Mouse (Mus musculus) limb, embryonic 13.5 days (tissue): ENCODE data around the gene Scnm1. TPM values are rescaled to one million over a fixed set of nuclear protein-coding genes. Genes with fewer than 3 reads are reported as not detected.

Source experiments
- ATAC-seq: fragments of 200-750 bp; cut with Nextera tagmentation; 2 replicates; pipeline ENCODE4 v1.8.0; 2017; ENCODE audit warnings: low read depth, moderate number of reproducible peaks, moderate TSS enrichment; ENCODE audit not compliant: low FRiP score
- H3K27ac ChIP-seq: fragments of 300-500 bp; sonication (generic); 2 replicates; pipeline ENCODE4 v1.5.1; 2015; ENCODE audit warnings: inconsistent platforms, mild to moderate bottlenecking, moderate library complexity
- H3K27me3 ChIP-seq: fragments of 300-500 bp; sonication (generic); 2 replicates; pipeline ENCODE4 v1.6.1; 2015; ENCODE audit warnings: mild to moderate bottlenecking, inconsistent platforms
- H3K36me3 ChIP-seq: fragments of 300-500 bp; sonication (generic); 2 replicates; pipeline ENCODE4 v1.6.1; 2015; ENCODE audit warnings: inconsistent platforms, mild to moderate bottlenecking, moderate library complexity
- H3K4me1 ChIP-seq: fragments of 300-500 bp; sonication (generic); 2 replicates; pipeline ENCODE4 v1.6.1; 2015; ENCODE audit warnings: inconsistent platforms
- H3K4me2 ChIP-seq: fragments of 300-500 bp; sonication (generic); replicated peaks from 2 replicates; pipeline ENCODE4 v1.6.1; 2015; ENCODE audit warnings: inconsistent platforms, mild to moderate bottlenecking, moderate library complexity
- H3K4me3 ChIP-seq: fragments of 300-500 bp; sonication (generic); 2 replicates; pipeline ENCODE4 v1.5.1; 2015; ENCODE audit warnings: moderate library complexity, mild to moderate bottlenecking, inconsistent platforms
- H3K9ac ChIP-seq: fragments of 300-500 bp; sonication (generic); 2 replicates; pipeline ENCODE4 v1.6.1; 2015; ENCODE audit warnings: mild to moderate bottlenecking, inconsistent platforms
- H3K9me3 ChIP-seq: fragments of 300-500 bp; sonication (generic); 2 replicates; pipeline ENCODE4 v1.6.1; 2016; ENCODE audit warnings: inconsistent platforms
- WGBS: fragments of 180-500 bp; shearing (Covaris S2); methylation state at CpG from one replicate; pipeline ENCODE4 v1.1.7; 2015; 5-methylcytosine and 5-hydroxymethylcytosine counted together
- polyA plus RNA-seq: library from polyadenylated mRNA; unstranded; fragments of >200 nt; fragmentation: Nextera tagmentation; extraction: Ambion mirVana; gene quantifications from 2 replicates; pipeline ENCODE4 v1.2.1, GENCODE M21; 2015

The Scnm1 gene
- polyA plus RNA-seq, 1 experiment from 2014 or later, result 82.4 TPM

DNA sequence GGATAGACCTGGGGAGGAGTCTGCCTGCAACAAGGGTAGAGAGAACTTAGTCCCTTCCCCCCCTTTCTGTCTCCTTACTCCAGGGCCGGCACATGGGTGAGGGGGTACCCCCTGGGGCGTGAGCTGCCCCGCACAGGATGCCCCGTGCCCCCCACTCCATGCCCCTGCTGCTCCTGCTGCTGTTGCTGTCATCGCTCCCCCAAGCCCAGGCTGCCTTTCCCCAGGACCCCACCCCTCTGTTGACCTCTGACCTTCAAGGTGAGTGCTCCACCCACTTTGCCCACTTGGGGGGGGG lies 30.4 kb upstream of the Scnm1 start:
- peaks cover 55% of the 10 kb centered on the region for H3K36me3 ChIP-seq
- no peak overlapping the region for H3K4me3 ChIP-seq
- no peak for ATAC-seq
- H3K27ac ChIP-seq, result no peak overlapping the region
- H3K9me3 ChIP-seq, result no peaks in the 10 kb centered on the region
- H3K4me1 ChIP-seq, result peaks cover 34% of the 10 kb centered on the region
- H3K27me3 ChIP-seq, result peaks cover 3% of the 10 kb centered on the region
- 71% methylated on average over 5 of the region's 5 CpGs for WGBS
- 0 out of 2 replicates have a peak overlapping the region, but pooled peaks have one; percentile 31 for H3K9ac ChIP-seq
- peak overlapping the region; percentile 86; the same call in 1 of the 2 replicates for H3K4me2 ChIP-seq

DNA sequence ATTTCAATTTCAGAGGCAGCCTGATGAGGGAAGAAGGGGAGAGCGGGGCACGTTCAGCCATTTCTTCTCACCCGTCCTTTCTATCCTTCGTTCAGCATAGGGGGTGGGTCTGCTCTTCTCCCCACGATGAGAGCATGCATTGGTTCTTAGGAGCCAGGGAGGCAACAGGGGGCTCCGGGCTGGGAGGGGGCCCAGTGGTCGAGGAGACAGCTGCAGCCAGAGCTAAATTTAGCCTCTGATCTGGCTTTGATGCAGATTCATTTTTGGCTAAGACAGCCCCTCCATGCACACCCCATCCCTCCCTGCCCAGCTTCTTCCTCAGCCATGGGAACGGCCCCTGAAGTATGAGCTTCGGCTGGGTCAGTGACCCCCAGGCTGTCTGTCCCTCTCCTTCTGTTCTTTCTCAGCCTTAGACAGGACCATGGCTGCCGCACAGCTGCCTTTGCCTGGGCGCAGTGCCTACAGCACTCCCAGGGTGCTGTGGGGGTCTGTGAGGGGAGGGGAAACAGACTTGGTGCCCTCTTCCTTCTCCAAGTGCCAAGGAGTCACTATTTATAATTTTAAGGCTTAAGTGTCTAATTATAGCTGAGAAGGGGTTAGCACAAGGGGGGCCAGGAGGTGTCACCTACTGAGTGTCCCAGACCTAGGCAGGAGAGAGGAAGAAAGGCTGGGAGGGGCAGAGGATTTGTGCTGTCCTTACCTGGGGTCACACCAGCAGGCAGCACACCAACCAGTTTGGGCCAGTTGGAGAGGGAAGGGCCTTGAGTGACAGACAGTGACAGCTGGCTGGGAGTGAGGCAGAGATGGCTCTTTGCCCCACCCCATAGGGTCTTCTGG lies 29.8 kb upstream of the Scnm1 start:
- peak overlapping the region; percentile 92; the same call in 1 of the 2 replicates for H3K4me3 ChIP-seq
- H3K27ac ChIP-seq, result peak overlapping the region; percentile 39; the same call in 1 of the 2 replicates
- H3K36me3 ChIP-seq, result peaks cover 50% of the 10 kb centered on the region
- ATAC-seq, result peak; percentile 17; the same call in 1 of the 2 replicates
- H3K4me1 ChIP-seq, result peaks cover 34% of the 10 kb centered on the region
- H3K4me2 ChIP-seq, result peak overlapping the region; percentile 86
- H3K9me3 ChIP-seq, result no peaks in the 10 kb centered on the region
- WGBS, result 55% methylated on average over 11 of the region's 11 CpGs
- H3K9ac ChIP-seq, result peak overlapping the region; percentile 31; the same call in 1 of the 2 replicates
- H3K27me3 ChIP-seq, result no peaks in the 10 kb centered on the region

DNA sequence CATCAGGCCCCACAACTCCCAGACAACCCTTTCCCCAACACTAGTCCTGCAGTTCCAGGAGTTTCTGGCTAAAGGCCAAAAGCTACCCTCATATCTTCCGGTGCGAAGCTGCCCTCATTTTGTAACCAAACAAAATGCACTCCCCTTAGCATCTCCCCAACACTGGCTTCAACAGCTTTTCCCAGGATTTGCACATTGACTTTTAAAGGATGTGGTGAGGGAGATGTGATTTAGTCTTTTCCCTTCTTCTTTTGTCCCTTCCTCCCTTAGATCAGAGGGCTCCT lies 28.5 kb upstream of the Scnm1 start:
- Histone ChIP-seq H3K27me3 (no peaks in the 10 kb centered on the region), H3K36me3 (peaks cover 36% of the 10 kb centered on the region), H3K9ac (peak overlapping the region; percentile 87; the same call in 1 of the 2 replicates), H3K4me2 (peak overlapping the region; percentile 86), H3K27ac (no peak overlapping the region), H3K4me1 (peaks cover 34% of the 10 kb centered on the region), H3K9me3 (no peaks in the 10 kb centered on the region), H3K4me3 (peak overlapping the region; percentile 92)
- ATAC-seq, result no peak
- 21% methylated on average over 2 of the region's 2 CpGs for WGBS

DNA sequence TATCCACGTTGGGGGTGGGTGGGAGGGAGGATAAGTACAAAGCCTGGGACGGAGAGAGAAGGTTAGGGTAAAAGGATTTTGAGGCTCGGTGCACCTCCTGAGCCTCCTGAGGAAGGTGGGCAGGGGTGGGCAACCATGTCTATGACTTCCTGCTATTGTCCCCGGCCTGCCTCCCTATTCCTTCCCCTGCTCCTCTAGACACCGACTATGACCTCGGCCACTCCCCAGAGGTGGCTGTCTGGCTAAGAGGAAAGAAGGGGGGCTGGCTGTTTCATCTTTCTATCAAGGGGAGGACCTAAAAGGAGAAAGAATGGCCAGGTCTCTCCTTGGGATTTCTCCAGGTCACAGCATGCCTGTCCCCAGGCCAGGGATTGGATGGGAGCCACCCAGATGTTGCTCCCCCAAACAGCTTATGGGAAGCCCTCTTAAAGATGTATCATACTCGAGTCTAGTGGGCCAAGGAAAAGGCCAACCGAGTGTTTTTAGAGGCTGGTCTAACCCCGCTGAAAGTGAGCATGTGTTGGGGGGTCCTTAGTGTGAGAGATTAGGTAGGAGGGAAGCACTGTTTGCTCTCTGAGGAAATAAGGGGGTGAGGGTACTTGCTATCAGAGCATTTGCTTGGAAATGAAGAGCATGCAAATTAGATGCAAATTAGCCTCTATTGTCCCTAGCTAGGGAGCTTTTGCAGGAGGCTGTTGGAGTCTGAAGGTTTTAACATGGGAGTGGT lies 28.0 kb upstream of the Scnm1 start:
- peak overlapping the region; percentile 92 for H3K4me3 ChIP-seq
- H3K27me3 ChIP-seq, result no peaks in the 10 kb centered on the region
- peaks cover 31% of the 10 kb centered on the region for H3K36me3 ChIP-seq
- peak overlapping the region; percentile 87 for H3K9ac ChIP-seq
- peak overlapping the region; percentile 86 for H3K4me2 ChIP-seq
- ATAC-seq, result peak; percentile 6; the same call in 1 of the 2 replicates
- WGBS, result 2% methylated on average over 8 of the region's 9 CpGs
- H3K4me1 ChIP-seq, result peaks cover 34% of the 10 kb centered on the region
- H3K27ac ChIP-seq, result peak overlapping the region; percentile 44; the same call in 1 of the 2 replicates
- no peaks in the 10 kb centered on the region for H3K9me3 ChIP-seq

DNA sequence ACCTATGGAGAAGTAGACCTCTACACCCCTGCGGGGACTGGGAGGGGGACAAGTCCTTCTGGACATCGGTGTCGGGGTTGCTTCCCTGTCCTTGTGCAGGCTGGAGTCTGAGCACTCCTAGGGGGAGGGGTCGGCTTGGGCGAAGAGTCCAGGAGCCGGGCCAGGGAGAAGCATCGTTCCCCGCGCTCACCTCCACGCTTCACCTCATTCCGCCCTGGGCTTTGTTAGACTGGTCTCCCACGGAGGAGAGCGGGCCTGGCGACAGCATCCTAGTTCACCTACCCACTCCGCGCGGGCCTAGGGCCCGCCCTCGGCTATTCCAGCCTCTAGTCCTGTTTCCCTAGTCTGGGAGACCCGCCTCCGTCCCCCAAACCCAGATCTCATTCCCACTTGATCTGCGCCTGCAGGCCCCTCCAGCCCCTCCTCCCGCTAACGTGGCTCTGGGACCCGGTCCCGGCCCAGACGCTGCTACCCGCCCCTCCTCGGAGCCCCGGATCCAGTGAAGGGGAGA lies 27.3 kb upstream of the Scnm1 start:
- peak overlapping the region; percentile 87 for H3K9ac ChIP-seq
- peaks cover 34% of the 10 kb centered on the region for H3K4me1 ChIP-seq
- peak overlapping the region; percentile 92 for H3K4me3 ChIP-seq
- H3K9me3 ChIP-seq, result no peaks in the 10 kb centered on the region
- peak overlapping the region; percentile 86 for H3K4me2 ChIP-seq
- peak overlapping the region; percentile 44; the same call in 1 of the 2 replicates for H3K27ac ChIP-seq
- under 1% methylated on average over 29 of the region's 30 CpGs for WGBS
- peaks cover 24% of the 10 kb centered on the region for H3K36me3 ChIP-seq
- peak; percentile 24 for ATAC-seq
- no peaks in the 10 kb centered on the region for H3K27me3 ChIP-seq

DNA sequence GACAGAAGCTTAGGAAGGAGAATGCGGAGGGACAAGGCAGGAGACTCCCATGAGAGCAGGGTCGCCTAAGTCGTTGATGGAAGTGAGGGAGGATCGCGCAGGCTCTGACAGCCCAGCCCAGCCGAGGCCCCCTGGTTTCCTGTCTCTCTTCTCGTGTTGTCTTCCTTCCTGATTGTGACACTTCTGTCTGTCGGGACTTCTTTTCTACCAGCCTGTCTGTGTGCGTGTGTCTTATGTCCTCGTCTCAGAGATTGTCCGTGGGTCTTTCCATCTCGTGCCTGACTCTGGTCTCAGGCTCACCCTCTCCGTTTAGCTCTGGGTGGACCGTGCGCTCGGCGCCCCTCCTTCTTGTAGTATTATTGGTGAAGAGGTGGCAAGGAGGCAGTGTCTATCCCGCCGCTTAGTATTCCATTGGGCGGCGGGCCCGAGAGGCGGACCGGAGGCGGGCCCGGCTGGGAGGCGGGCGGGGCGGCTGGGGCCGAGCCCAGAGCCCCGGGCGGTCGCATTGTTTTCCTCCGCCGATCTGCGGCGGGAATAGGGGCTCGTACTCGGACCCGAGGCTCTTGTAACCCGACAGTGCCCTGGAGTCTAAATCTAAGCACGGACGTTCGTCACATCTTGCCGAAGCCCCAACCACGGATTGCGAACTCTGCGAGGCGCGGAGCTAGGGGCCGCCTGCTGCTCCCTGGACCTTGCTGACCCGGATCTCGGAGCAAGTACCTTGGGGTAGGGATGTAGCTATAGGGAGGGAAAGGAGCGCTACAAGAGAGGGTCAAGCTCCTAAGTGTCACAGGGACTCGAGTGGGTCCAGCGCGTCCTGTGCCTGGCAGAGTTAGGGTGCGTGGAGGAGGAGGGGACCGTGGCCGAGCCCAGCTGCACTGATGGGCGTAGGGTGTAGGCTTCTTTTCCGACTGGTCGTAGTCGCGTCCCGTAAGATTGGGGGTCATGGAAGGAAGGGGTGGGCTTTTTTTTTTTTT lies 26.5 kb upstream of the Scnm1 start, which contains the start of gene Sema6c:
Sema6c (plus strand) TSS at position 471 of the 977 bp plus-strand sequence.
- Histone ChIP-seq H3K4me2 (peak within 1 kb of the TSS; percentile 86), H3K4me1 (peaks cover 34% of the 10 kb centered on the region), H3K36me3 (peaks cover 18% of the 10 kb centered on the region), H3K27me3 (no peaks in the 10 kb centered on the region), H3K9me3 (no peaks in the 10 kb centered on the region), H3K4me3 (peak within 1 kb of the TSS; percentile 92), H3K27ac (peak within 1 kb of the TSS; percentile 58; the same call in 1 of the 2 replicates), H3K9ac (peak within 1 kb of the TSS; percentile 87)
- ATAC-seq, result peak; percentile 94
- under 1% methylated on average over 66 of the region's 66 CpGs for WGBS

DNA sequence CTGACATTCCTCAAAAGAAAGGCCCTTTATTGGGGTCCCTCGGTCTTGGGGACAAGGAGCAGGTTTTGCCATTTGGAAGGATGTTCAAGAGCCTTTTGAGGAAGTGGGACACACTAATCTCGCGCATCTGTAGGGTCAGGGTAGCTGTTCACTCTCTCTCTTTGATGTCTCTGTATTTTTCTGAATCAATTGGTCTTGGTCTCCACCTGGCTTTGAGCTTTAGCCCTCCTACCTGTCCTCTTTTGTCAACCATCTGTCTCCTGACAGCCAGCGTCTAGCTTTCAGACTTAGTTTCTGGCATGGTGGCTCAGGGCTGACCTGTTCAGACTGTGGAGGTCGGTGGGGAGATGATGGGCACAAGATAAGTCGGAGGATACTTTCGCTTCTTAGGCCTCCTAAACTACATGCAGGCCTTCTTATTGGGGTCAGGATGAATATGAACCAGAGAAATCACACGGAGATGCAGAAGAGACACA lies 25.7 kb upstream of the Scnm1 start:
- 18% methylated on average over 8 of the region's 8 CpGs for WGBS
- Histone ChIP-seq H3K9ac (peak overlapping the region; percentile 87), H3K4me1 (peaks cover 34% of the 10 kb centered on the region)

DNA sequence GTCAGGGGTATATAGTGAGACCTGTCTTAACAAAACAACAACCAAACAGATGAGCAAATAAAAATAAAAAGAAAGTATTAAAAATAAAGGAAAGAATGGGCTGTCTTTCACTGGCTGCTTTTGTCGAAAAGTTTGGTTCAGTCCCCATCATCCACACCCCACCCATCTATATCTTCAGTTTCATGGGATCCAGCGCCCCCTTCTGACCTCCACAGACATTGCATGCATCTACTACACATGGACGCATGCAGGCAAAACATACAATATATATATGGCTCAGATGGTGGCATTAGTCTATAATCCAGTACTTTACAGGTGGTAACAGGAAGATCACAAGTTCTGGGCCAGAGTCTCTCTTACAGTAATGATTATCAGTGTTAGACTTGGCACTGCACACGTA lies 20.1 kb upstream of the Scnm1 start:
- Histone ChIP-seq H3K27me3 (no peaks in the 10 kb centered on the region), H3K36me3 (no peaks in the 10 kb centered on the region), H3K27ac (no peak overlapping the region), H3K9me3 (no peaks in the 10 kb centered on the region), H3K4me1 (no peaks in the 10 kb centered on the region), H3K9ac (no peak overlapping the region), H3K4me2 (no peak overlapping the region), H3K4me3 (no peak overlapping the region)
- WGBS, result 54% methylated on average over 4 of the region's 4 CpGs
- ATAC-seq, result no peak

More for the DNA sequence above, 25.7 kb upstream of the Scnm1 start:
- Histone ChIP-seq H3K27ac (no peak overlapping the region), H3K4me2 (peak overlapping the region; percentile 86), H3K36me3 (peaks cover 11% of the 10 kb centered on the region), H3K4me3 (peak overlapping the region; percentile 92), H3K9me3 (no peaks in the 10 kb centered on the region), H3K27me3 (no peaks in the 10 kb centered on the region)
- no peak for ATAC-seq

DNA sequence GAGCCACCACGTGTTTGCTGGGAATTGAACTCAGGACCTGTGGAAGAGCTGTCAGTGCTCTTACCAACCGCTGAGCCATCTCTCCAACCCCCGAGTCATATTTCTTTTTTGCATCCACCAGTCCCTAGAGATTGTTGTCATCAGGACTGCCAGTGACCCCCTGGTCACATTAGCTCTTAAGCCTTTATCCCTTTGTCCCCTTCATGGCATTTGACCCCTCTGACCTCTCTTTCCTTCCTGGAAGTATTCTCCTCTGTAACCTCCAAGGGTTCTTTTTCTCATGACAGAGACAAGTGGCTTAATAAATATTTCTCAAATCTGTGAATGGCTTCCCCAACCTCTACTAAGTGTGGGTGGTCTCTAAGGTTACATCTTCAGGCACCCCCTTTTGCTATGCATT lies 14.1 kb upstream of the Scnm1 start:
- Histone ChIP-seq H3K4me1 (no peaks in the 10 kb centered on the region), H3K9ac (no peak overlapping the region), H3K4me3 (no peak overlapping the region), H3K9me3 (no peaks in the 10 kb centered on the region), H3K27me3 (no peaks in the 10 kb centered on the region), H3K27ac (no peak overlapping the region), H3K36me3 (no peaks in the 10 kb centered on the region), H3K4me2 (no peak overlapping the region)
- 69% methylated on average over 3 of the region's 3 CpGs for WGBS
- no peak for ATAC-seq

DNA sequence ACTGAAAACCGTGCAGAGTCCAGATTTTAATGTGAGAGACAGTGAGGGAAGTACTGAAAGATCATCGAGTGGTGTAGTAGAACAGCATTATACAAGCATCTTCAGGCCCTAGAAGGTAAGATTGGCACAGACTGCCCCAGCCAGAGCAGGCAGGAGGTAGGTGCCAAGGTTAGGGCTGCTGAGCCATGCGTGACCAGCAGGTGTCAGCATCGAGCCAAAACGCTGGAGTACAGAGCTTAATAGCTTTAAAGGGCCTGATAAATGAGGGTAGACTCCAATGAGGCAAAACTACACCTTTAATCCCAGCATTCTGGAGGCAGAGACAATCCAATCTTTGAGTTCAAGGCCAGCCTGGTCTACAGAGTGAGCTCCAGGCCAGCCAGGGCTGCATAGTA lies 8.8 kb upstream of the Scnm1 start:
- Histone ChIP-seq H3K27me3 (no peaks in the 10 kb centered on the region), H3K27ac (no peak overlapping the region), H3K4me3 (no peak overlapping the region), H3K4me1 (no peaks in the 10 kb centered on the region), H3K36me3 (peaks cover 31% of the 10 kb centered on the region), H3K9ac (no peak overlapping the region), H3K9me3 (no peaks in the 10 kb centered on the region), H3K4me2 (no peak overlapping the region)
- peak; percentile 63; the same call in 1 of the 2 replicates for ATAC-seq
- WGBS, result 7% methylated on average over 5 of the region's 5 CpGs

DNA sequence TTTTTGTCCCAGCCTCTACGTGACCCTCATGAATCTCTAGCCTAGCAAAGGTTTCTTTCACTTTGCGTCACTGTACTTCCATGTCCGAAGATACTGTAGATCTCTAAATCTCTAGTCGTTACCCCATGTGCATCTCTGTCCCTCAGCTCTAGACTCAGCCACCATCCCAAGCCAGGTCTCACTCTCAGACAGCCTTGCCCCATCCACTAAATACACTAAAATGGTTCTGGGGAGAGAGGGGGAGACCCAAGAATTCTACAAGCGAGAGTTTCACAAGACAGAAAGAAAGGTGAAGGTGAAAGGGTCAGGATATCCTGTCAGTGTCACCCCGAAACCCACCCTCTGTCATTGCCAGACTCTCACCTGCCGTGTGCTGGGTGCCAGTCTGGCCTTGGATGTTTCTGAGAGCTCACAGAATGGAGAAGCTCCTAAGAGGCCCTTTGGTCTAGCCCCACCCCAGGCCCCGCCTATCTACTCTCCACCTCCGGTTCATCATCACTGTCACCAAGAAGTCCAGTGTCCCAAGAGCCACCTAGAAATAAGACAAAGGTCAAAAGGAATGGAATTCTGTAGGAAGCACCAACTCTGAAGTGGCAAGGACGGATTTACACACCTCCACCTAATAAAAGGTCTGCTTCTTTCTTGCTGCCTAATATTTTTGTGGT lies 8.3 kb upstream of the Scnm1 start, which contains the start of gene Tnfaip8l2:
Tnfaip8l2 (minus strand) TSS at position 409 of the 665 bp plus-strand sequence.
- Histone ChIP-seq H3K27ac (no peak within 1 kb of the TSS), H3K4me3 (no peak within 1 kb of the TSS), H3K9ac (no peak within 1 kb of the TSS), H3K27me3 (no peaks in the 10 kb centered on the region), H3K9me3 (no peaks in the 10 kb centered on the region), H3K4me2 (no peak within 1 kb of the TSS), H3K4me1 (no peaks in the 10 kb centered on the region), H3K36me3 (peaks cover 31% of the 10 kb centered on the region)
- WGBS, result 85% methylated on average over 10 of the region's 10 CpGs
- ATAC-seq, result no peak
